22 mouse cellular contexts compared by ENCODE assay signal in the genomic region with DNA sequence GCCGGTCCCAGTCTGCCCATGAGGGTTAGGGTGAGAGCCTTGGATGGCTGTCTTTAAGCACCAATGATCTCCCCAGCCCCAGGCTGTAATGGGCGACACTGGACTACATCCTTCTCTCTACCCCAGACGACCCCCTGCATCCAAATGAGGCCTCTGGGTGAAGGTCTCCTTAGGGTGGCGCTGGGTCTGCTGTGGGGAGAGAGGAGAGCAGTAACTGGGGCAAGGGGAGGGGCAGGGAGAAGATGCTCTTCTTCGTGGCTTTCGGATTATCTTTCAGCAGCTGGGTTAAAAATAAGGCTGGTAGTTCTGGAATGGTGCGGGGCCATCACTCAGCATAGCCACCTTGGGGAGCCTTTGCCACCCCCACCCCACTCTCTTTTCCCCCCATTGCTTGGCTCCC. TPM values are rescaled to one million over a fixed set of nuclear protein-coding genes. Genes with fewer than 3 reads are reported as not detected.
A peak's percentile ranks its signal among the peaks of the same experiment; 100 is the strongest.
DNase-seq lines count a peak whose midpoint lies in the region; ATAC-seq and TF ChIP-seq lines count a peak whose summit lies in the region.
"Had no signal": no experiment of that assay in that cellular context is flagged by ENCODE, and none has a peak within 500 bp of the region (broad histone marks: within the 10 kb centered on the region; RNA-seq: fewer than 3 reads in every experiment).

No protein-coding gene starts in this region.

- H3K9me3 ChIP-seq in heart, embryonic 10.5 days: no peaks in the 10 kb centered on the region
- H3K9me3 ChIP-seq in heart, embryonic 11.5 days (replicated peaks; ENCODE audit: control insufficient read depth, low read length): no peaks in the 10 kb centered on the region
- 0 out of 2 replicates have a peak, but pooled peaks cover under 1% of the 10 kb centered on the region for H3K9me3 ChIP-seq in intestine, embryonic 14.5 days (ENCODE audit: control insufficient read depth, low read length)
- no peaks in the 10 kb centered on the region for H3K9me3 ChIP-seq in intestine, postnatal 0 days (ENCODE audit: control insufficient read depth)
- no peaks in the 10 kb centered on the region for H3K9me3 ChIP-seq in intestine, embryonic 16.5 days (ENCODE audit: control insufficient read depth, low read length)
- H3K9me3 ChIP-seq in stomach, embryonic 15.5 days: no peaks in the 10 kb centered on the region
- H3K9me3 ChIP-seq: embryonic facial prominence, embryonic 13.5 days; forebrain, embryonic 13.5 days; liver, embryonic 13.5 days had no signal

- no peak for ATAC-seq in heart, embryonic 11.5 days (replicated peaks; ENCODE audit: insufficient number of reproducible peaks, low FRiP score, low TSS enrichment)
- ATAC-seq in intestine, embryonic 14.5 days (replicated peaks; ENCODE audit: low FRiP score, low TSS enrichment, low read depth): no peak
- ATAC-seq in intestine, postnatal 0 days: no peak
- no peak for ATAC-seq in intestine, embryonic 16.5 days
- no peak for ATAC-seq in stomach, embryonic 15.5 days (ENCODE audit: insufficient read depth, low FRiP score, low read depth)
- ATAC-seq in megakaryocyte progenitor cell, adult 5-6 weeks (replicated peaks; ENCODE audit: poor library complexity): no peak
- ATAC-seq: CD4-positive, CD25-positive, alpha-beta regulatory T cell, adult 4 months; forebrain, embryonic 13.5 days had no signal

- no peak for TF ChIP-seq CTCF in intestine, postnatal 0 days (IDR thresholded peaks at IDR 0.05; ENCODE audit: low read depth)

- H3K4me1 ChIP-seq in heart, embryonic 10.5 days: peaks cover 74% of the 10 kb centered on the region
- peaks cover 61% of the 10 kb centered on the region for H3K4me1 ChIP-seq in heart, embryonic 11.5 days (ENCODE audit: control insufficient read depth, insufficient read depth, low read length)
- H3K4me1 ChIP-seq in intestine, embryonic 14.5 days (replicated peaks; ENCODE audit: control insufficient read depth, insufficient read depth, low read length): peaks cover 11% of the 10 kb centered on the region; the same call in 1 of the 2 replicates
- H3K4me1 ChIP-seq in intestine, postnatal 0 days (replicated peaks; ENCODE audit: control insufficient read depth, insufficient read depth, low read length): no peaks in the 10 kb centered on the region
- H3K4me1 ChIP-seq in intestine, embryonic 16.5 days (ENCODE audit: control insufficient read depth, insufficient read depth, low read length): peaks cover 7% of the 10 kb centered on the region; the same call in 1 of the 2 replicates
- H3K4me1 ChIP-seq in stomach, embryonic 15.5 days: peaks cover 6% of the 10 kb centered on the region; the same call in 1 of the 2 replicates
- H3K4me1 ChIP-seq: forebrain, embryonic 13.5 days had no signal

- no peak for DNase-seq in heart, embryonic 10.5 days (ENCODE audit: low spot score)
- no peak for DNase-seq in intestine, embryonic 14.5 days (ENCODE audit: low spot score)
- DNase-seq in lung, postnatal 14 days: no peak
- DNase-seq: adrenal gland, postnatal 25 days; cerebellum, adult 8-10 months; cerebellum, postnatal 36 days; gastrocnemius, postnatal 10 days; kidney, adult 8-10 months; left cerebral cortex, postnatal 4 days; liver, embryonic 13.5 days; lung, adult 2 months; thymus, postnatal 25 days had no signal

- no peak overlapping the region for H3K4me2 ChIP-seq in heart, embryonic 11.5 days
- no peak overlapping the region for H3K4me2 ChIP-seq in intestine, embryonic 14.5 days (ENCODE audit: low read length)
- H3K4me2 ChIP-seq in intestine, postnatal 0 days (replicated peaks; ENCODE audit: low read depth): no peak overlapping the region
- no peak overlapping the region for H3K4me2 ChIP-seq in intestine, embryonic 16.5 days (ENCODE audit: low read depth, low read length)
- no peak overlapping the region for H3K4me2 ChIP-seq in stomach, embryonic 15.5 days
- H3K4me2 ChIP-seq: embryonic facial prominence, embryonic 13.5 days; forebrain, embryonic 13.5 days; liver, embryonic 13.5 days had no signal

- peak overlapping the region; percentile 52 for H3K27ac ChIP-seq in heart, embryonic 10.5 days
- H3K27ac ChIP-seq in heart, embryonic 11.5 days (ENCODE audit: low read depth, low read length): no peak overlapping the region
- H3K27ac ChIP-seq in intestine, embryonic 14.5 days (ENCODE audit: low read depth): peak overlapping the region; percentile 89
- no peak overlapping the region for H3K27ac ChIP-seq in intestine, postnatal 0 days (ENCODE audit: low read depth, low read length)
- H3K27ac ChIP-seq in intestine, embryonic 16.5 days (ENCODE audit: low read length): peak overlapping the region; percentile 42; the same call in 1 of the 2 replicates
- H3K27ac ChIP-seq in stomach, embryonic 15.5 days: peak overlapping the region; percentile 65; the same call in 1 of the 2 replicates
- H3K27ac ChIP-seq: embryonic facial prominence, embryonic 13.5 days; forebrain, embryonic 13.5 days; hindbrain, postnatal 0 days; liver, embryonic 13.5 days had no signal

- no peak overlapping the region for H3K9ac ChIP-seq in heart, embryonic 11.5 days (ENCODE audit: low read depth, low read length)
- no peak overlapping the region for H3K9ac ChIP-seq in intestine, embryonic 14.5 days (ENCODE audit: low read length)
- no peak overlapping the region for H3K9ac ChIP-seq in intestine, postnatal 0 days (ENCODE audit: low read depth, low read length)
- 0 out of 2 replicates have a peak overlapping the region, but pooled peaks have one; percentile 8 for H3K9ac ChIP-seq in intestine, embryonic 16.5 days (ENCODE audit: low read depth, low read length)
- H3K9ac ChIP-seq in stomach, embryonic 15.5 days: no peak overlapping the region
- H3K9ac ChIP-seq: embryonic facial prominence, embryonic 13.5 days; forebrain, embryonic 13.5 days; liver, embryonic 13.5 days had no signal

- WGBS in heart, embryonic 10.5 days: 56% methylated on average over 7 of the region's 7 CpGs
- 57% methylated on average over 7 of the region's 7 CpGs for WGBS in heart, embryonic 11.5 days (ENCODE audit: insufficient replicate concordance)
- 82% methylated on average over 7 of the region's 7 CpGs for WGBS in intestine, embryonic 14.5 days
- WGBS in intestine, postnatal 0 days: 82% methylated on average over 7 of the region's 7 CpGs
- WGBS in intestine, embryonic 16.5 days: 77% methylated on average over 7 of the region's 7 CpGs
- WGBS in stomach, embryonic 15.5 days: 82% methylated on average over 7 of the region's 7 CpGs

- H3K36me3 ChIP-seq in heart, embryonic 10.5 days: peaks cover 53% of the 10 kb centered on the region
- peaks cover 5% of the 10 kb centered on the region; the same call in 1 of the 2 replicates for H3K36me3 ChIP-seq in heart, embryonic 11.5 days (ENCODE audit: control insufficient read depth, insufficient read depth, low read length)
- no peaks in the 10 kb centered on the region for H3K36me3 ChIP-seq in intestine, embryonic 14.5 days (ENCODE audit: control insufficient read depth, insufficient read depth, low read length)
- no peaks in the 10 kb centered on the region for H3K36me3 ChIP-seq in intestine, postnatal 0 days (ENCODE audit: control insufficient read depth, insufficient read depth)
- no peaks in the 10 kb centered on the region for H3K36me3 ChIP-seq in intestine, embryonic 16.5 days (ENCODE audit: control insufficient read depth, insufficient read depth, low read length)
- H3K36me3 ChIP-seq in stomach, embryonic 15.5 days: no peaks in the 10 kb centered on the region
- H3K36me3 ChIP-seq: embryonic facial prominence, embryonic 13.5 days; liver, embryonic 13.5 days had no signal

- no peaks in the 10 kb centered on the region for H3K27me3 ChIP-seq in heart, embryonic 10.5 days (ENCODE audit: insufficient read depth, poor library complexity, severe bottlenecking)
- no peaks in the 10 kb centered on the region for H3K27me3 ChIP-seq in heart, embryonic 11.5 days (ENCODE audit: control insufficient read depth, insufficient read depth, low read length)
- no peaks in the 10 kb centered on the region for H3K27me3 ChIP-seq in intestine, embryonic 14.5 days (replicated peaks; ENCODE audit: control insufficient read depth, insufficient read depth, low read length)
- H3K27me3 ChIP-seq in intestine, postnatal 0 days (replicated peaks; ENCODE audit: control insufficient read depth, insufficient read depth, low read length): no peaks in the 10 kb centered on the region
- no peaks in the 10 kb centered on the region for H3K27me3 ChIP-seq in intestine, embryonic 16.5 days (replicated peaks; ENCODE audit: control insufficient read depth, insufficient read depth, low read length)
- H3K27me3 ChIP-seq in stomach, embryonic 15.5 days (replicated peaks): no peaks in the 10 kb centered on the region

- H3K4me3 ChIP-seq in heart, embryonic 10.5 days: no peak overlapping the region
- no peak overlapping the region for H3K4me3 ChIP-seq in heart, embryonic 11.5 days (ENCODE audit: low read depth, low read length)
- no peak overlapping the region for H3K4me3 ChIP-seq in intestine, embryonic 14.5 days (ENCODE audit: low read depth, low read length)
- no peak overlapping the region for H3K4me3 ChIP-seq in intestine, postnatal 0 days (ENCODE audit: low read depth, low read length)
- no peak overlapping the region for H3K4me3 ChIP-seq in intestine, embryonic 16.5 days (ENCODE audit: low read length)
- H3K4me3 ChIP-seq in stomach, embryonic 15.5 days (replicated peaks): no peak overlapping the region
- H3K4me3 ChIP-seq: embryonic facial prominence, embryonic 13.5 days; forebrain, embryonic 13.5 days; liver, embryonic 13.5 days had no signal

RNA-seq across cellular contexts. Expression of gene Jph2, which starts 49.1 kb away (rescaled TPM):
- polyA plus RNA-seq in heart, embryonic 10.5 days (2016; fragmentation: Nextera tagmentation; extraction: Ambion mirVana): 32.5 and 43.7 TPM in 2 replicates
- polyA plus RNA-seq in heart, embryonic 11.5 days (2014; fragmentation: Nextera tagmentation; extraction: Ambion mirVana): 19.5 and 22.7 TPM in 2 replicates
- polyA plus RNA-seq in intestine, embryonic 14.5 days (2014; fragmentation: Nextera tagmentation; extraction: Ambion mirVana): 5.6 and 5.9 TPM in 2 replicates
- polyA plus RNA-seq in intestine, postnatal 0 days (2015; fragmentation: Nextera tagmentation; extraction: Ambion mirVana): 9.8 and 10.0 TPM in 2 replicates
- polyA plus RNA-seq in intestine, embryonic 16.5 days (2015; fragmentation: Nextera tagmentation; extraction: Ambion mirVana): 6.3 and 7.5 TPM in 2 replicates
- polyA plus RNA-seq in stomach, embryonic 15.5 days (2015; fragmentation: Nextera tagmentation; extraction: Ambion mirVana): 12.7 and 13.1 TPM in 2 replicates
- total RNA-seq in megakaryocyte progenitor cell, adult 5-6 weeks (2015): not detected in 2 replicates
- total RNA-seq in megakaryocyte progenitor cell, adult 5-6 weeks (2017): not detected in 2 replicates
- total RNA-seq: megakaryocyte-erythroid progenitor cell, adult 5-6 weeks had no signal
- polyA plus RNA-seq: CD4-positive, CD25-positive, alpha-beta regulatory T cell, adult 4 months had no signal

Comparison
In these comparisons a context has a peak if more than half of its experiments do, and no peak if none do; other contexts are left out.
1. H3K27ac ChIP-seq: peak in heart, embryonic 10.5 days (single experiment), intestine, embryonic 14.5 days (single experiment), intestine, embryonic 16.5 days (single experiment) and stomach, embryonic 15.5 days (single experiment); none in heart, embryonic 11.5 days (single experiment) and intestine, postnatal 0 days (single experiment).